Mouse (Mus musculus): ENCODE results near the gene Gm20388. TPM values are rescaled to one million over a fixed set of nuclear protein-coding genes. Genes with fewer than 3 reads are reported as not detected.

The Gm20388 gene
- polyA plus RNA-seq, 1 experiment from 2014 or later: not detected

GRCm38 (mm10) chr8:120549321-120549921 lies 638.8 kb downstream of the Gm20388 start:
- peaks cover 78% of the 10 kb centered on the region for H3K4me1 ChIP-seq (ENCODE audit: control insufficient read depth, insufficient read depth, low read length)
- H3K27me3 ChIP-seq (ENCODE audit: control insufficient read depth, insufficient read depth, low read length): no peaks in the 10 kb centered on the region
- peak; percentile 63 for DNase-seq (ENCODE audit: low spot score)
- H3K4me3 ChIP-seq (ENCODE audit: low read depth, low read length): peak overlapping the region; percentile 0
- ATAC-seq (ENCODE audit: insufficient number of reproducible peaks, low FRiP score, low TSS enrichment, low read depth): 0 out of 2 replicates have a peak, but pooled peaks have one; percentile 31
- peaks cover 3% of the 10 kb centered on the region; the same call in 1 of the 2 replicates for H3K36me3 ChIP-seq (ENCODE audit: control insufficient read depth, insufficient read depth, low read length)
- WGBS: 2% methylated on average over 25 of the region's 25 CpGs
- peak overlapping the region; percentile 3; the same call in 1 of the 2 replicates for H3K27ac ChIP-seq (replicated peaks; ENCODE audit: low read depth, low read length)
- no peaks in the 10 kb centered on the region for H3K9me3 ChIP-seq (ENCODE audit: control insufficient read depth, low read length)
- H3K4me2 ChIP-seq (ENCODE audit: low read depth, severe bottlenecking): peak overlapping the region; percentile 38
- 0 out of 2 replicates have a peak overlapping the region, but pooled peaks have one; percentile 24 for H3K9ac ChIP-seq (ENCODE audit: low read length)

- H3K36me3 ChIP-seq (ENCODE audit: control insufficient read depth, insufficient read depth, low read length): peaks cover 7% of the 10 kb centered on the region; the same call in 1 of the 2 replicates
- peak overlapping the region; percentile 0 for H3K4me3 ChIP-seq (ENCODE audit: low read depth, low read length)
- H3K27me3 ChIP-seq (ENCODE audit: control insufficient read depth, insufficient read depth, low read length): no peaks in the 10 kb centered on the region
- H3K27ac ChIP-seq (replicated peaks; ENCODE audit: low read depth, low read length): no peak overlapping the region; the same call in 1 of the 2 replicates
- WGBS: 6% methylated on average over 11 of the region's 11 CpGs
- ATAC-seq (ENCODE audit: insufficient number of reproducible peaks, low FRiP score, low TSS enrichment, low read depth): no peak
- peak overlapping the region; percentile 38 for H3K4me2 ChIP-seq (ENCODE audit: low read depth, severe bottlenecking)
- H3K4me1 ChIP-seq (ENCODE audit: control insufficient read depth, insufficient read depth, low read length): peaks cover 75% of the 10 kb centered on the region
- peak; percentile 43 for DNase-seq (ENCODE audit: low spot score)
- H3K9ac ChIP-seq (ENCODE audit: low read length): no peak overlapping the region
- H3K9me3 ChIP-seq (ENCODE audit: control insufficient read depth, low read length): no peaks in the 10 kb centered on the region
Measured at GRCm38 (mm10) chr8:120549922-120550321, 639.3 kb downstream of the Gm20388 start.

GRCm38 (mm10) chr8:120550430-120550829 lies 639.8 kb downstream of the Gm20388 start:
- Histone ChIP-seq H3K27ac (replicated peaks; ENCODE audit: low read depth, low read length) (no peak overlapping the region; the same call in 1 of the 2 replicates), H3K4me2 (ENCODE audit: low read depth, severe bottlenecking) (no peak overlapping the region; the same call in 1 of the 2 replicates), H3K9ac (ENCODE audit: low read length) (no peak overlapping the region), H3K9me3 (ENCODE audit: control insufficient read depth, low read length) (no peaks in the 10 kb centered on the region), H3K4me3 (ENCODE audit: low read depth, low read length) (no peak overlapping the region), H3K27me3 (ENCODE audit: control insufficient read depth, insufficient read depth, low read length) (no peaks in the 10 kb centered on the region), H3K36me3 (ENCODE audit: control insufficient read depth, insufficient read depth, low read length) (peaks cover 7% of the 10 kb centered on the region; the same call in 1 of the 2 replicates), H3K4me1 (ENCODE audit: control insufficient read depth, insufficient read depth, low read length) (peaks cover 71% of the 10 kb centered on the region)
- no peak for ATAC-seq (ENCODE audit: insufficient number of reproducible peaks, low FRiP score, low TSS enrichment, low read depth)
- 2% methylated on average over 12 of the region's 12 CpGs for WGBS
- peak; percentile 54 for DNase-seq (ENCODE audit: low spot score)

GRCm38 (mm10) chr8:120550937-120551676 lies 640.5 kb downstream of the Gm20388 start:
- Histone ChIP-seq H3K36me3 (ENCODE audit: control insufficient read depth, insufficient read depth, low read length) (peaks cover 7% of the 10 kb centered on the region; the same call in 1 of the 2 replicates), H3K9me3 (ENCODE audit: control insufficient read depth, low read length) (no peaks in the 10 kb centered on the region), H3K27ac (replicated peaks; ENCODE audit: low read depth, low read length) (no peak overlapping the region), H3K4me2 (ENCODE audit: low read depth, severe bottlenecking) (no peak overlapping the region; the same call in 1 of the 2 replicates), H3K4me3 (ENCODE audit: low read depth, low read length) (no peak overlapping the region), H3K9ac (ENCODE audit: low read length) (no peak overlapping the region), H3K4me1 (ENCODE audit: control insufficient read depth, insufficient read depth, low read length) (peaks cover 71% of the 10 kb centered on the region), H3K27me3 (ENCODE audit: control insufficient read depth, insufficient read depth, low read length) (no peaks in the 10 kb centered on the region)
- no peak for DNase-seq (ENCODE audit: low spot score)
- 73% methylated on average over 11 of the region's 11 CpGs for WGBS
- ATAC-seq (ENCODE audit: insufficient number of reproducible peaks, low FRiP score, low TSS enrichment, low read depth): no peak

- H3K9ac ChIP-seq (ENCODE audit: low read length): no peak overlapping the region
- peaks cover 71% of the 10 kb centered on the region for H3K4me1 ChIP-seq (ENCODE audit: control insufficient read depth, insufficient read depth, low read length)
Measured at GRCm38 (mm10) chr8:120551677-120551980, 641.0 kb downstream of the Gm20388 start.

GRCm38 (mm10) chr8:120552509-120552908 lies 641.9 kb downstream of the Gm20388 start:
- H3K27ac ChIP-seq (replicated peaks; ENCODE audit: low read depth, low read length): no peak overlapping the region
- H3K36me3 ChIP-seq (ENCODE audit: control insufficient read depth, insufficient read depth, low read length): peaks cover 7% of the 10 kb centered on the region; the same call in 1 of the 2 replicates
- no peaks in the 10 kb centered on the region for H3K9me3 ChIP-seq (ENCODE audit: control insufficient read depth, low read length)
- peaks cover 71% of the 10 kb centered on the region for H3K4me1 ChIP-seq (ENCODE audit: control insufficient read depth, insufficient read depth, low read length)
- no peak overlapping the region for H3K4me2 ChIP-seq (ENCODE audit: low read depth, severe bottlenecking)
- ATAC-seq (ENCODE audit: insufficient number of reproducible peaks, low FRiP score, low TSS enrichment, low read depth) (no peak), DNase-seq (ENCODE audit: low spot score) (no peak)
- no peak overlapping the region for H3K4me3 ChIP-seq (ENCODE audit: low read depth, low read length)
- no peak overlapping the region for H3K9ac ChIP-seq (ENCODE audit: low read length)
- H3K27me3 ChIP-seq (ENCODE audit: control insufficient read depth, insufficient read depth, low read length): no peaks in the 10 kb centered on the region
- 86% methylated on average over 11 of the region's 11 CpGs for WGBS

More at GRCm38 (mm10) chr8:120551677-120551980, 641.0 kb downstream of the Gm20388 start:
- no peak overlapping the region for H3K4me3 ChIP-seq (ENCODE audit: low read depth, low read length)
- peaks cover 7% of the 10 kb centered on the region; the same call in 1 of the 2 replicates for H3K36me3 ChIP-seq (ENCODE audit: control insufficient read depth, insufficient read depth, low read length)
- H3K27me3 ChIP-seq (ENCODE audit: control insufficient read depth, insufficient read depth, low read length): no peaks in the 10 kb centered on the region
- ATAC-seq (ENCODE audit: insufficient number of reproducible peaks, low FRiP score, low TSS enrichment, low read depth) (no peak), DNase-seq (ENCODE audit: low spot score) (no peak)
- no peak overlapping the region for H3K4me2 ChIP-seq (ENCODE audit: low read depth, severe bottlenecking)
- no peaks in the 10 kb centered on the region for H3K9me3 ChIP-seq (ENCODE audit: control insufficient read depth, low read length)
- 84% methylated on average over 3 of the region's 3 CpGs for WGBS
- H3K27ac ChIP-seq (replicated peaks; ENCODE audit: low read depth, low read length): no peak overlapping the region

GRCm38 (mm10) chr8:120553441-120554123 lies 642.9 kb downstream of the Gm20388 start:
- Histone ChIP-seq H3K27ac (replicated peaks; ENCODE audit: low read depth, low read length) (no peak overlapping the region), H3K36me3 (ENCODE audit: control insufficient read depth, insufficient read depth, low read length) (peaks cover 7% of the 10 kb centered on the region; the same call in 1 of the 2 replicates), H3K4me1 (ENCODE audit: control insufficient read depth, insufficient read depth, low read length) (peaks cover 70% of the 10 kb centered on the region), H3K4me2 (ENCODE audit: low read depth, severe bottlenecking) (no peak overlapping the region), H3K4me3 (ENCODE audit: low read depth, low read length) (no peak overlapping the region), H3K9ac (ENCODE audit: low read length) (no peak overlapping the region), H3K9me3 (ENCODE audit: control insufficient read depth, low read length) (no peaks in the 10 kb centered on the region), H3K27me3 (ENCODE audit: control insufficient read depth, insufficient read depth, low read length) (no peaks in the 10 kb centered on the region)
- ATAC-seq (ENCODE audit: insufficient number of reproducible peaks, low FRiP score, low TSS enrichment, low read depth) (no peak), DNase-seq (ENCODE audit: low spot score) (no peak)
- 87% methylated on average over 24 of the region's 24 CpGs for WGBS

- Histone ChIP-seq H3K36me3 (ENCODE audit: control insufficient read depth, insufficient read depth, low read length) (peaks cover 7% of the 10 kb centered on the region; the same call in 1 of the 2 replicates), H3K9me3 (ENCODE audit: control insufficient read depth, low read length) (no peaks in the 10 kb centered on the region), H3K4me1 (ENCODE audit: control insufficient read depth, insufficient read depth, low read length) (peaks cover 70% of the 10 kb centered on the region), H3K4me2 (ENCODE audit: low read depth, severe bottlenecking) (no peak overlapping the region), H3K27ac (replicated peaks; ENCODE audit: low read depth, low read length) (no peak overlapping the region), H3K9ac (ENCODE audit: low read length) (no peak overlapping the region), H3K4me3 (ENCODE audit: low read depth, low read length) (no peak overlapping the region), H3K27me3 (ENCODE audit: control insufficient read depth, insufficient read depth, low read length) (no peaks in the 10 kb centered on the region)
- no peak for ATAC-seq (ENCODE audit: insufficient number of reproducible peaks, low FRiP score, low TSS enrichment, low read depth)
- DNase-seq (ENCODE audit: low spot score): no peak
- WGBS: 93% methylated on average over 18 of the region's 18 CpGs
Measured at GRCm38 (mm10) chr8:120554466-120555039, 643.9 kb downstream of the Gm20388 start.
